Mouse (Mus musculus): Measurements from ENCODE around the gene 3110001I22Rik. TPM values are rescaled to one million over a fixed set of nuclear protein-coding genes. Genes with fewer than 3 reads are reported as not detected.
"Not testable (repeated sequence)": the region's sequence is repeated elsewhere in the genome, so short reads cannot be mapped to it uniquely, and the experiment has no call there.

The 3110001I22Rik gene
- polyA plus RNA-seq (2015; fragmentation: Nextera tagmentation; extraction: Ambion mirVana) = 2.8 and 3.1 TPM in 2 replicates

DNA sequence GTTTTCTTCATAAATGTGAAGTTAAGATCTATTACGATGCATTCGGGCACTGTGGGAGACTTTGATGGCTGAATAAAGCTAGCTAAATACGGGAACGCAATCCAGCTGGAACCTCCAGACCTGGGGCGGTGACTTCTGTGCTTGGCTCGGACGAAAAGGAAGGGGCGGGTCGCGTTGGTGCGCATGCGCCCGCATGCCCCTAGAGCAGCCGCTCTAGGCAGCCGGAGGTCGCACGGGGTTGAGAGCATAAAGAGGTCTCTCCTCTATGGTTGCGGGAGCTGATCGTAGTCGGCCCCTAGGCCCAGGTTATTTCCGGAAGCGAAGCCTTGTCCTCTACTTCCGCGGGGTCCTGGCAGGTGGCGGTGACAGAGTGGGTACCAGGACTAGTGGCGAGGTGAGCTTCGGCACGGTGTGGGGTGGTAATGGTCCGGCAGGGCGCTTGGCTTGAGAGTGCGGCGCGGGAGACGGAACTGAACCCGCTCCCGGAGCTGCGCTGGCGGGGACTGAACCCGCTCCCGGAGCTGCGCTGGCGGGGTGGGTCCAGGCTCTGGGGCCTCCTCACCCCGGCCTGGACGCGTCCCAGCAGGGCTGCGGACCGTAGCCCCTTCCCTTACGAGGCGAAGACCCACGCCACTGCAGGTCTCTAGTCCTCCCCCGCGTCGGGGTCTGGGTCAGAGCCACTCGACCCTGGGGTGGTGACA, at the start of gene 3110001I22Rik, which contains the start of gene Bfar:
Gene 3110001I22Rik, plus strand, starts transcription at position 245 of the 701 bp plus-strand sequence.
Gene Bfar, plus strand, starts transcription at position 174 of the 701 bp plus-strand sequence.
- Histone ChIP-seq H3K36me3 (ENCODE audit: insufficient read depth, low read length) (peaks cover 1% of the 10 kb centered on the region; the same call in 1 of the 2 replicates), H3K4me2 (replicated peaks; ENCODE audit: low read depth, low read length) (peak within 1 kb of the TSS; percentile 83), H3K9ac (replicated peaks; ENCODE audit: low read depth) (peak within 1 kb of the TSS; percentile 92), H3K4me1 (ENCODE audit: insufficient read depth, low read depth, low read length) (peaks cover 7% of the 10 kb centered on the region; the same call in 1 of the 2 replicates), H3K9me3 (ENCODE audit: low read length) (no peaks in the 10 kb centered on the region), H3K27ac (ENCODE audit: low read length) (peak within 1 kb of the TSS; percentile 78), H3K4me3 (ENCODE audit: low read depth, low read length) (peak within 1 kb of the TSS; percentile 93), H3K27me3 (replicated peaks; ENCODE audit: insufficient read depth, low read length) (no peaks in the 10 kb centered on the region)
- ATAC-seq (peak; percentile 91), DNase-seq (ENCODE audit: low spot score) (peak; percentile 97)
- TF ChIP-seq EP300 (IDR thresholded peaks at IDR 0.05) = no peak
- TF ChIP-seq CTCF (IDR thresholded peaks at IDR 0.05) = peak; percentile 30
- WGBS = under 1% methylated on average over 43 of the region's 54 CpGs

- TF ChIP-seq CTCF (IDR thresholded peaks at IDR 0.05) = peak; percentile 72
- TF ChIP-seq EP300 (IDR thresholded peaks at IDR 0.05) = no peak
- DNase-seq (ENCODE audit: low spot score) (peak; percentile 42), ATAC-seq (no peak)
- WGBS = 51% methylated on average over 5 of the region's 5 CpGs
- Histone ChIP-seq H3K36me3 (ENCODE audit: insufficient read depth, low read length) (peaks cover 15% of the 10 kb centered on the region; the same call in 1 of the 2 replicates), H3K4me1 (ENCODE audit: insufficient read depth, low read depth, low read length) (no peaks in the 10 kb centered on the region), H3K9me3 (ENCODE audit: low read length) (no peaks in the 10 kb centered on the region), H3K4me2 (replicated peaks; ENCODE audit: low read depth, low read length) (no peak overlapping the region), H3K9ac (replicated peaks; ENCODE audit: low read depth) (no peak overlapping the region), H3K4me3 (ENCODE audit: low read depth, low read length) (no peak overlapping the region), H3K27me3 (replicated peaks; ENCODE audit: insufficient read depth, low read length) (no peaks in the 10 kb centered on the region), H3K27ac (ENCODE audit: low read length) (no peak overlapping the region)
Measured at GRCm38 (mm10) chr16:13628345-13628744, 43.4 kb upstream of the 3110001I22Rik start.

DNA sequence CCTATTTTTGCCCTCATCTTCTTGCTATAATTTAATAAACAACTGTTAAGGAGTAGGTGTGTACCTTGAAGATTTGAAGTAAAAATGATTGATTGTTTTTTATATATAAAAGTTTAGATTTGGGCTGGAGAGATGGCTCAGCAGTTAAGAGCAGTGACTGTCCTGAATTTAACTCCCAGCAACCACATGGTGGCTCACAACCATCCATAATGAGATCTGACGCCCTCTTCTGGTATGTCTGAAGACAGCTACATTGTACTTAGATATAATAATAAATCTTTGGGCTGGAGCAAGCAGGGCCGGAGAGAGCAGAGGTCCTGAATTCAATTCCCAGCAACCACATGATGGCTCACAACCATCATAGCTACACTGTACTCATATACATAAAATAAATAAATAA, 33.5 kb upstream of the 3110001I22Rik start:
- not testable (repeated sequence) for H3K36me3 ChIP-seq (ENCODE audit: insufficient read depth, low read length); H3K4me3 ChIP-seq (ENCODE audit: low read depth, low read length); DNase-seq (ENCODE audit: low spot score); H3K9me3 ChIP-seq (ENCODE audit: low read length); ATAC-seq; H3K4me2 ChIP-seq (replicated peaks; ENCODE audit: low read depth, low read length); H3K27ac ChIP-seq (ENCODE audit: low read length); H3K4me1 ChIP-seq (ENCODE audit: insufficient read depth, low read depth, low read length); H3K27me3 ChIP-seq (replicated peaks; ENCODE audit: insufficient read depth, low read length); H3K9ac ChIP-seq (replicated peaks; ENCODE audit: low read depth)
- peak; percentile 34 for TF ChIP-seq CTCF (IDR thresholded peaks at IDR 0.05)
- WGBS = 49% methylated on average over 2 of the region's 2 CpGs

- peaks cover 10% of the 10 kb centered on the region; the same call in 1 of the 2 replicates for H3K36me3 ChIP-seq (ENCODE audit: insufficient read depth, low read length)
- H3K4me1 ChIP-seq (ENCODE audit: insufficient read depth, low read depth, low read length) = no peaks in the 10 kb centered on the region
- H3K4me2 ChIP-seq (replicated peaks; ENCODE audit: low read depth, low read length) = no peak overlapping the region
- ATAC-seq (no peak), DNase-seq (ENCODE audit: low spot score) (no peak)
- H3K27me3 ChIP-seq (replicated peaks; ENCODE audit: insufficient read depth, low read length) = no peaks in the 10 kb centered on the region
- H3K4me3 ChIP-seq (ENCODE audit: low read depth, low read length) = no peak overlapping the region
- WGBS = 80% methylated on average over 5 of the region's 5 CpGs
- TF ChIP-seq EP300 (IDR thresholded peaks at IDR 0.05) = no peak
- no peaks in the 10 kb centered on the region for H3K9me3 ChIP-seq (ENCODE audit: low read length)
- H3K9ac ChIP-seq (replicated peaks; ENCODE audit: low read depth) = no peak overlapping the region
- no peak overlapping the region for H3K27ac ChIP-seq (ENCODE audit: low read length)
Measured at GRCm38 (mm10) chr16:13639508-13639907, 32.2 kb upstream of the 3110001I22Rik start.

DNA sequence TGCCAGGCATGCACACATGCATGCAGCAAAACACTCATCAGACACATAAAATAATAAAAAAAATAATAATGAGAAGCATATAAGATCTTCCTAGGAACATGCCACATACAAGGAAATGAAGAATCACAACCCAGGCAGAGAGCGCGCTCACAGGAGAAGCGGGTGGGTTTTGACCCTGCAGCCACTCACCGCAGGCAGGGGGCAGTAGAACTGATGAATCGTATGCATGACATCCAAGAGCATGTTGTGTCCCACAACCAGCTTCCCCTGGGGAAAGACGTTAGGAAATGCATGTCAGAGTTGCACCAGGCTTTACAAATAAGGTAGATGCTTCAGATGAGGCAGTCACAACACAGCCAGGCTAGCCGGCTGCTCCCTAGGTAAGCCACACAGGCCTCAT, 31.7 kb upstream of the 3110001I22Rik start:
- Histone ChIP-seq H3K36me3 (ENCODE audit: insufficient read depth, low read length) (0 out of 2 replicates have a peak, but pooled peaks cover 10% of the 10 kb centered on the region), H3K9ac (replicated peaks; ENCODE audit: low read depth) (no peak overlapping the region), H3K27ac (ENCODE audit: low read length) (no peak overlapping the region), H3K9me3 (ENCODE audit: low read length) (no peaks in the 10 kb centered on the region), H3K4me2 (replicated peaks; ENCODE audit: low read depth, low read length) (no peak overlapping the region), H3K4me3 (ENCODE audit: low read depth, low read length) (no peak overlapping the region), H3K4me1 (ENCODE audit: insufficient read depth, low read depth, low read length) (no peaks in the 10 kb centered on the region), H3K27me3 (replicated peaks; ENCODE audit: insufficient read depth, low read length) (no peaks in the 10 kb centered on the region)
- no peak for DNase-seq (ENCODE audit: low spot score)
- WGBS = 76% methylated on average over 7 of the region's 7 CpGs
- TF ChIP-seq CTCF (IDR thresholded peaks at IDR 0.05) (peak; percentile 50; the same call in 1 of the 2 replicates), EP300 (IDR thresholded peaks at IDR 0.05) (no peak)
- ATAC-seq = no peak

GRCm38 (mm10) chr16:13644474-13644873, 27.3 kb upstream of the 3110001I22Rik start:
- no peaks in the 10 kb centered on the region for H3K27me3 ChIP-seq (replicated peaks; ENCODE audit: insufficient read depth, low read length)
- no peak overlapping the region for H3K4me3 ChIP-seq (ENCODE audit: low read depth, low read length)
- no peak for DNase-seq (ENCODE audit: low spot score)

More at GRCm38 (mm10) chr16:13644474-13644873, 27.3 kb upstream of the 3110001I22Rik start:
- no peak for TF ChIP-seq EP300 (IDR thresholded peaks at IDR 0.05)
- no peak for TF ChIP-seq CTCF (IDR thresholded peaks at IDR 0.05)
- WGBS = 75% methylated on average over 3 of the region's 3 CpGs
- no peak overlapping the region for H3K27ac ChIP-seq (ENCODE audit: low read length)
- no peak overlapping the region for H3K4me2 ChIP-seq (replicated peaks; ENCODE audit: low read depth, low read length)
- no peaks in the 10 kb centered on the region for H3K4me1 ChIP-seq (ENCODE audit: insufficient read depth, low read depth, low read length)
- no peak for ATAC-seq
- no peak overlapping the region for H3K9ac ChIP-seq (replicated peaks; ENCODE audit: low read depth)
- H3K9me3 ChIP-seq (ENCODE audit: low read length) = no peaks in the 10 kb centered on the region
- no peaks in the 10 kb centered on the region for H3K36me3 ChIP-seq (ENCODE audit: insufficient read depth, low read length)
